Mouse (Mus musculus) gastrocnemius, adult 2 months (tissue): ENCODE results near the gene Prss32. TPM values are rescaled to one million over a fixed set of nuclear protein-coding genes. Genes with fewer than 3 reads are reported as not detected.

Experiments
- DNase-seq: peaks from one replicate; pipeline ENCODE4 v3.0.0; 2022
- H3K27ac ChIP-seq: fragments of 200-600 bp; 2 replicates; pipeline ENCODE4 v1.8.1; 2022; ENCODE audit warnings: mild to moderate bottlenecking
- H3K4me3 ChIP-seq: fragments of 200-600 bp; 2 replicates; pipeline ENCODE4 v1.8.1; 2022; ENCODE audit warnings: mild to moderate bottlenecking, moderate library complexity
- CTCF ChIP-seq: fragments of 200-600 bp; IDR thresholded peaks from 2 replicates; pipeline ENCODE4 v1.8.1; 2022; ENCODE audit warnings: antibody characterized with exemption, mild to moderate bottlenecking, moderate library complexity
- intact Hi-C: fragments of 180-260 bp; cut with DNase I; formaldehyde crosslinking; loops from one replicate; pipeline ENCODE4 v1.15.1; 2025
- long read RNA-seq, 2 experiments: library from polyadenylated mRNA; stranded (forward); transcript quantifications; one replicate each; pipeline ENCODE4 v2.0.0; 2021
- total RNA-seq, 2 experiments: library from RNA; stranded (reverse); gene quantifications; 2 replicates each; pipeline ENCODE4 v1.2.3; 2021

Gene Prss32
- total RNA-seq, result not detected
- long read RNA-seq, experiment 1, result 0 reads
- long read RNA-seq, experiment 2, result 0 reads

DNA sequence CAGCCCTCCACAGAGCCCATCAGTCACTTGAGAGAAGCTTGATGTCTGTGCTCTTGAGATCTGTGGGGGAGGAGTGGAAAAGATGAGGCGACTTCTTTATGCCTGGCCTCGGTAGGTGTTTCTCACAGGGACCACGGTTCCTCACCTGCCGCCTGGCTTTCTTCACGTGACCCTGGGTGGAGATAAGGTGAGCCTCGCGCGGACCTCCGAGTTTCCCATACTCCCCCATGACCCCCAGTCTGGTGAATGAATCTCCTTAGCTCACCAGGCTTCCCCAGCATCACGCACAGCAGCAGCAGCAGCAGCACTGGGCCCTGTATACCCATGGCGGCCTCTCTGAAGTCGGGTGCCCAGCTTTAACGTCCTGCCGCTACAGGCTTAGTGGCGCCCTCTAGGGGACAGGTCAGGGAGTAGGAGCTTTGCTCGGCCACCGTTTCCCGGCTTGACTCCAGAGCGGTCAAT lies at the start of gene Prss32, which contains the start of gene Prss41:
Gene Prss32, plus strand, starts transcription at position 44 of the 462 bp plus-strand sequence.
Gene Prss41, minus strand, starts transcription at position 361 of the 462 bp plus-strand sequence.
- DNase-seq, result peak; percentile 73
- intact Hi-C loops, result loop anchor here (2.0 kb wide), 2 partner anchors 69 to 95 kb away; no protein-coding TSS in a partner anchor
- peak; percentile 78 for TF ChIP-seq CTCF
- H3K27ac ChIP-seq, result no peak within 1 kb of the TSS
- H3K4me3 ChIP-seq, result peak within 1 kb of the TSS; percentile 52

DNA sequence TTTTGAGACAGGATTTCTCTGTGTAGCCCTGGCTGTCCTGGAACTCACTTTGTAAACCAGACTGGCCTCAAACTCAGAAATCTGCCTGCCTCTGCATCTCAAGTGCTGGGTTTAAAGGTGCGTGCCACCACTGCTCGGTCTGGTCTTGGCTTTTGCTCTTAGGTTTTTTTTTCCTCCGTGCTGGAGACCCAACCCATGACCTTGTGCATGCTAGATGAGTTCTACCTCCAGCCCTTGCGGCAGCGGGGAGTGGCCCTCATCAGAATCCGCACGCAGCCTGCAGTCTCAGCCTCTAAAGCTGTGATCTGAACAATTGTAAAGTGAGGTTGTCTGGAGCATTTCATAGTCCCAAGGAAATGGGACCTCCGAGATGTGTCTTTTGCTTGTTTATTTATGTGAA lies 48.3 kb upstream of the Prss32 start:
- no peak overlapping the region for H3K4me3 ChIP-seq
- no peak for DNase-seq
- intact Hi-C loops, result no loop called here
- no peak overlapping the region for H3K27ac ChIP-seq
- TF ChIP-seq CTCF, result no peak

- no peak for TF ChIP-seq CTCF
- intact Hi-C loops, result no loop called here
- no peak for DNase-seq
- Histone ChIP-seq H3K27ac (no peak overlapping the region), H3K4me3 (no peak overlapping the region)
Measured at GRCm38 (mm10) chr17:23797316-23797715, 46.3 kb upstream of the Prss32 start.

DNA sequence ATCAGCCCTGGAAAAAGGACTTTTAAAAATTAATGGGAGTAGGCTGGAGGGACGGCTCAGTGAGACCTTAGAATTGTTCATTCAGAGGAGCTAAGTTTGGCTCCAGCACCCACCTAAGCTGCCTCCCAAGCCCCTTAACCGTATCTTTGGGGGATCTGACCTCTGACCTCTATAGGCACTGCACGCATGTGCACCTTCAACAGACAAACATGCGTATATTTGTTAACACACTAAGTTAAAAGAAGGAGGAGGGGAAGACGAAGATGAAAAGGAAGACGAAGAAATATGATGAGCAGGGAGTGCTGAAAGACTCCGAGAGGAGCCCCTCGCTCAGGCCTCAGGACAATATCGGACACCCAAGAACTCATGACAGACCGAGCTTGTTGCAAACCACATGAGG lies 42.0 kb upstream of the Prss32 start:
- no peak for DNase-seq
- intact Hi-C loops, result loop anchor here (2.0 kb wide), 2 partner anchors 27 to 31 kb away; partner anchors contain the start of genes Elob and Flywch1
- TF ChIP-seq CTCF, result no peak
- Histone ChIP-seq H3K27ac (peak overlapping the region; percentile 99; the same call in 1 of the 2 replicates), H3K4me3 (no peak overlapping the region)

DNA sequence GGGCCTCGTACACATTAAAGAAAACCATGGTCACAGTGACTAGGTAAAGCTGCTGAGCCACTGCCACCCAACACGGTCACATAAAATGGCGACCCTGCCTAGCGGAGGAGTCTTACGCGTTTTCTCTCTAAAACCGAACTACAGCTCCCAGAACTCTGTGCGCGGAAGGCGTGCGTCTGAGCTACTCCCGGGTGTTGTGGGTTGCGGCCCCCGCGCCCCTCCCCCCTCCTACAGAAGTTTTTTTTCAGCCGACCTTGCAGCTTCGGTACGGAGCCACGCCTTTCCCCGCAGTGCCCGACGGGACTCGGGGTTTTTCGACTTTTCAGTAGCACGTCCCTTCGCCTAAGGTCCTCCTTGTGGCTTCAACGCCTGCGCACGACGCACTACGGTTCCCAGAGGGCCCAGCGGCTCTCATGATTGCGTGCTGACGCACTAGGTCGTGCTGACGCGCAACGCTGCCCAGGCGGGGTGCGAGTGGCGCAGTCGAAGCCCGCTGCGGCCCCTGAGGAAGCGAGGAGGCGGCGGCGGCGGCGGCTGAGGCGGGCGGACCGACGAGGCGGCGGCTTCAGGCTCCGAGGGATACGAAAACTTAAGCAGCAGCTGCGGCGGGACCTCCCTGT lies 40.8 kb upstream of the Prss32 start:
- intact Hi-C loops, result loop anchor here (2.0 kb wide), 2 partner anchors 26 to 32 kb away; partner anchors contain the start of genes Elob and Flywch1
- no peak for TF ChIP-seq CTCF
- H3K4me3 ChIP-seq, result peak overlapping the region; percentile 100
- peak; percentile 98 for DNase-seq
- H3K27ac ChIP-seq, result peak overlapping the region; percentile 99

GRCm38 (mm10) chr17:23803366-23804041 lies 40.2 kb upstream of the Prss32 start:
- peak overlapping the region; percentile 100 for H3K4me3 ChIP-seq
- H3K27ac ChIP-seq, result peak overlapping the region; percentile 99
- intact Hi-C loops, result loop anchor here (2.0 kb wide), 2 partner anchors 25 to 33 kb away; partner anchors contain the start of genes Elob and Flywch1
- TF ChIP-seq CTCF, result no peak
- peak; percentile 88 for DNase-seq

DNA sequence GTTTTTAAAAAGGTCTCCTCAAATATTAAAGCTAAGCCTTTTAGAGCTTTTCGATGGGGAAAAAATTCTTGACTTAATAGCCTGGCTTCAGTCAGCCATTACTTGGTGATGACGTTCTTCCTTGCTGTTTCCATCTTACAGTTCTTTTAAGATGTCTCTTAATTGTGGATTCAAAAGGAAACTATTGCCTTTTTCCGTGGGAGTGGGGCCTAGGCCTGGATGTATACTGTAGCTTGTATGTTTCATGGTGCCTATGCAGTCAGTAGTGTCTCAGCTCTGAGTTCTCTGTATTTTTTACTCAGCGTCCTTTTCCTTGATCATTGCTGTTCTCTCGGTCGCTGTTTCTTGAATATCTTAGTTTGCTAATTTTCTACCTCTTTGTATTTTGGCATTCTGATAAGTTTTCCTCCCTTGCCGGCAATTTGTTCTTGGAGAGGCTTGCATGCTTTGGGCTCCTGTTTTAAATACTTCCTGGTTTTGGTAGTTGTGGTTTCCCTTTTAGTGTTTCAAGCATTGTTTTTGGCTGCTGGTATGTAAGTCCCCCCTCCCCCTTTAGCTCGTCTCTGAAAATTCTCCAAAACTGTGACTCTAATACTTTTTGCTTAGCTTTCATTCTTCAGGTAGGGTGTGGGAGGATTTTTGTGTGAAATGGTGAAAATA lies 39.1 kb upstream of the Prss32 start:
- H3K4me3 ChIP-seq, result peak overlapping the region; percentile 100
- no peak for TF ChIP-seq CTCF
- intact Hi-C loops, result no loop called here
- peak overlapping the region; percentile 99 for H3K27ac ChIP-seq
- DNase-seq, result no peak

GRCm38 (mm10) chr17:23806867-23807266 lies 36.8 kb upstream of the Prss32 start:
- H3K27ac ChIP-seq, result peak overlapping the region; percentile 8; the same call in 1 of the 2 replicates
- DNase-seq, result no peak
- intact Hi-C loops, result no loop called here
- peak overlapping the region; percentile 53 for H3K4me3 ChIP-seq
- peak; percentile 40 for TF ChIP-seq CTCF

DNA sequence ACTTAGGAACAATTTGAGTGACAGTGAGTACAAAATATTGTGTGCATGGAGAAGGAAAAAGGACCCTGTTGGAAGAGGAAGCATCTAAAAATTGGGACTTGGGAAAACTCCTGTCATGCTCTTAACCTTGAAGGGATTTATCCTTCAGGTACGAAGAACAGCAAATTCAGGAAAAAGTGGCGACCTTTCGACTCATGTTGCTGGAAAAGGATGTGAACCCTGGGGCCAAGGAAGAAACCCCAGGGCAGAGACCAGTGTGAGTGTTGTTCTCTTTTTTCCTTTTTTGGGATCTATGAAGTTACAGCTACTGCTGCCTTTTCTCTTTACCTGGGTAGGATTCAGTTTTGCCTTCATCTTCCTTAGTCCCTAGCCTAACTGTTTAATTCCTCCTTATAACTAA lies 35.7 kb upstream of the Prss32 start:
- no peak for DNase-seq
- intact Hi-C loops, result no loop called here
- H3K4me3 ChIP-seq, result no peak overlapping the region
- H3K27ac ChIP-seq, result no peak overlapping the region
- no peak for TF ChIP-seq CTCF

GRCm38 (mm10) chr17:23815641-23816040 lies 28.0 kb upstream of the Prss32 start:
- intact Hi-C loops, result no loop called here
- Histone ChIP-seq H3K27ac (no peak overlapping the region), H3K4me3 (no peak overlapping the region)
- no peak for DNase-seq
- no peak for TF ChIP-seq CTCF

GRCm38 (mm10) chr17:23818579-23818978 lies 25.1 kb upstream of the Prss32 start:
- intact Hi-C loops, result no loop called here
- Histone ChIP-seq H3K4me3 (no peak overlapping the region), H3K27ac (no peak overlapping the region)
- no peak for DNase-seq
- no peak for TF ChIP-seq CTCF

DNA sequence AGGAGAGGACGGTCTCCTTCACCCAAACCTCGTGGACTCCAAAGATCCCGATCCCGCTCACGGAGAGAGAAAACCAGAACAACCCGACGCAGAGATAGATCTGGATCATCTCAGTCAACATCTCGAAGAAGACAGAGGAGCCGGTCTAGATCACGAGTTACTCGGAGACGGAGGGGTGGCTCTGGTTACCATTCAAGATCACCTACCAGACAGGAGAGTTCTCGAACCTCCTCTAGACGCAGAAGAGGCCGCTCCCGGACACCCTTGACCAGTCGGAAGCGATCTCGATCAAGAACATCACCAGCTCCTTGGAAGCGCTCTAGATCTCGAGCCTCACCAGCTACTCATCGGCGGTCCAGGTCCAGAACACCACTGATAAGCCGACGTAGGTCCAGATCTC lies 24.4 kb upstream of the Prss32 start:
- Histone ChIP-seq H3K4me3 (no peak overlapping the region), H3K27ac (no peak overlapping the region)
- intact Hi-C loops, result no loop called here
- DNase-seq, result peak; percentile 27
- no peak for TF ChIP-seq CTCF

DNA sequence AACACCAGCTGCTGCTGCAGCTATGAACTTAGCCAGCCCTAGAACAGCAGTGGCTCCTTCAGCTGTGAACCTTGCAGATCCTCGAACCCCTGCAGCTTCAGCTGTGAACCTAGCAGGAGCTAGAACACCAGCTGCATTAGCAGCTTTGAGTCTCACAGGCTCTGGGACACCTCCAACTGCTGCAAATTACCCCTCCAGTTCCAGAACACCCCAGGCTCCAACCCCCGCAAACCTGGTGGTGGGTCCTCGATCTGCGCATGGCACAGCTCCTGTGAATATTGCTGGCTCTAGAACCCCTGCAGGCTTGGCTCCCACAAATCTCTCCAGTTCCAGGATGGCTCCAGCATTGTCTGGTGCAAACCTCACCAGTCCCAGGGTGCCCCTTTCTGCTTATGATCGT lies 22.9 kb upstream of the Prss32 start:
- no peak for TF ChIP-seq CTCF
- no peak overlapping the region for H3K4me3 ChIP-seq
- DNase-seq, result no peak
- intact Hi-C loops, result no loop called here
- no peak overlapping the region for H3K27ac ChIP-seq
